Mouse (Mus musculus): Measurements from ENCODE around the gene Dusp9.

GRCm38 (mm10) chrX:73654177-73654576, 15.0 kb downstream of the Dusp9 start:
- TF ChIP-seq CTCF (conservative IDR thresholded peaks at IDR 0.05; ENCODE audit: insufficient read depth, insufficient read length, low read depth, low read length): peak; percentile 96
- TF ChIP-seq POLR2A (IDR thresholded peaks at IDR 0.05; ENCODE audit: low read depth, low read length): no peak
